Mouse (Mus musculus) heart, embryonic 14.5 days (tissue): ENCODE measurements around the gene BC004004. TPM values are rescaled to one million over a fixed set of nuclear protein-coding genes. Genes with fewer than 3 reads are reported as not detected.
"Not testable (repeated sequence)": the region's sequence is repeated elsewhere in the genome, so short reads cannot be mapped to it uniquely, and the experiment has no call there.

Experiments used
- ATAC-seq: fragments of 200-750 bp; cut with Nextera tagmentation; 2 replicates; pipeline ENCODE4 v1.8.0; 2017; ENCODE audit warnings: low read depth, moderate TSS enrichment; ENCODE audit not compliant: insufficient number of reproducible peaks, insufficient read depth, low FRiP score
- H3K27ac ChIP-seq, 2 experiments: fragments of 200-500 bp in 1 of 2; fragments of 300-500 bp in 1 of 2; sonication (generic) in 1 of 2; replicated peaks in 1 of 2; 2 replicates each; pipeline ENCODE4 v1.5.1; 2012 to 2014; ENCODE audit warnings: low read depth in 2 of 2, low read length in 2 of 2, control low read depth in 1 of 2, mild to moderate bottlenecking in 1 of 2, mixed read lengths in 1 of 2; ENCODE audit not compliant: control insufficient read depth in 1 of 2, insufficient read depth in 1 of 2
- H3K27me3 ChIP-seq: fragments of 300-500 bp; sonication (generic); 2 replicates; pipeline ENCODE4 v1.6.1; 2014; ENCODE audit warnings: mild to moderate bottlenecking, low read length, control low read depth; ENCODE audit not compliant: control insufficient read depth, insufficient read depth
- H3K36me3 ChIP-seq: fragments of 300-500 bp; sonication (generic); 2 replicates; pipeline ENCODE4 v1.6.1; 2014; ENCODE audit warnings: mild to moderate bottlenecking, control low read depth, low read length, mixed read lengths; ENCODE audit not compliant: control insufficient read depth, insufficient read depth
- H3K4me1 ChIP-seq, 2 experiments: fragments of 200-500 bp in 1 of 2; fragments of 300-500 bp in 1 of 2; sonication (generic) in 1 of 2; 2 replicates each; pipeline ENCODE4 v1.6.1; 2012 to 2014; ENCODE audit warnings: low read length in 2 of 2, control low read depth in 1 of 2, mixed read lengths in 1 of 2; ENCODE audit not compliant: control insufficient read depth in 2 of 2, insufficient read depth in 2 of 2
- H3K4me2 ChIP-seq: fragments of 300-500 bp; sonication (generic); 2 replicates; pipeline ENCODE4 v1.6.1; 2014; ENCODE audit warnings: mild to moderate bottlenecking, low read length
- H3K4me3 ChIP-seq, 2 experiments: fragments of 200-500 bp in 1 of 2; fragments of 300-500 bp in 1 of 2; sonication (generic) in 1 of 2; 2 replicates each; pipeline ENCODE4 v1.5.1; 2012 to 2014; ENCODE audit warnings: low read length in 2 of 2, mild to moderate bottlenecking in 2 of 2, control low read depth in 1 of 2, low read depth in 1 of 2, moderate library complexity in 1 of 2; ENCODE audit not compliant: control insufficient read depth in 1 of 2, insufficient read depth in 1 of 2
- H3K9ac ChIP-seq: fragments of 300-500 bp; sonication (generic); 2 replicates; pipeline ENCODE4 v1.6.1; 2014; ENCODE audit warnings: mild to moderate bottlenecking, low read length
- H3K9me3 ChIP-seq: fragments of 300-500 bp; sonication (generic); 2 replicates; pipeline ENCODE4 v1.6.1; 2016; ENCODE audit warnings: low read length, control low read depth; ENCODE audit not compliant: control insufficient read depth
- WGBS: fragments of 180-500 bp; shearing (Covaris S2); extraction: QIAGEN DNeasy Blood & Tissue Kit; methylation state at CpG from one replicate; pipeline ENCODE4 v1.1.7; 2014; 5-methylcytosine and 5-hydroxymethylcytosine counted together
- polyA plus RNA-seq: library from polyadenylated mRNA; unstranded; fragments of >200 nt; fragmentation: Nextera tagmentation; extraction: Ambion mirVana; gene quantifications from 2 replicates; pipeline ENCODE4 v1.2.1, GENCODE M21; 2014

The BC004004 gene
- polyA plus RNA-seq, 1 experiment from 2014 or later: 106 TPM

- no peak for ATAC-seq
- WGBS: 48% methylated on average over 9 of the region's 9 CpGs
- no peak overlapping the region for H3K9ac ChIP-seq
- H3K36me3 ChIP-seq: no peaks in the 10 kb centered on the region
- no peak overlapping the region for H3K4me2 ChIP-seq
- peaks cover 0 to 4% of the 10 kb centered on the region in 2 experiments; a peak in 1 of 4 replicates for H3K4me1 ChIP-seq
- H3K27ac ChIP-seq: peak overlapping the region; percentile 68 to 69
- no peak overlapping the region for H3K4me3 ChIP-seq
- 0 out of 2 replicates have a peak, but pooled peaks cover 2% of the 10 kb centered on the region for H3K27me3 ChIP-seq
- peaks cover 4% of the 10 kb centered on the region; the same call in 1 of the 2 replicates for H3K9me3 ChIP-seq
These were observed 47.3 kb downstream of the BC004004 start for GRCm38 (mm10) chr17:29315672-29316465.

- WGBS: 50% methylated on average over 3 of the region's 3 CpGs
- ATAC-seq: no peak
- Histone ChIP-seq H3K9ac (no peak overlapping the region), H3K4me3 (no peak overlapping the region), H3K4me1 (peaks cover 2 to 4% of the 10 kb centered on the region in 2 experiments; a peak in 2 of 4 replicates), H3K4me2 (no peak overlapping the region), H3K36me3 (no peaks in the 10 kb centered on the region), H3K27me3 (peaks cover 12% of the 10 kb centered on the region), H3K27ac (peak overlapping the region; percentile 68 to 69; a peak in 3 of 4 replicates), H3K9me3 (peaks cover 4% of the 10 kb centered on the region; the same call in 1 of the 2 replicates)
These were observed 48.3 kb downstream of the BC004004 start for GRCm38 (mm10) chr17:29316891-29317290.

GRCm38 (mm10) chr17:29317380-29317779 is 48.8 kb downstream of the BC004004 start, which contains the start of gene Pi16:
Pi16 (plus strand) TSS chr17:29317680.
- not testable (repeated sequence) for H3K9me3 ChIP-seq, H3K9ac ChIP-seq, H3K4me3 ChIP-seq, H3K36me3 ChIP-seq, ATAC-seq, H3K4me2 ChIP-seq, H3K4me1 ChIP-seq
- 90% methylated on average over 3 of the region's 3 CpGs for WGBS
- Histone ChIP-seq H3K27ac (peak within 1 kb of the TSS; percentile 68 to 69), H3K27me3 (peaks cover 17% of the 10 kb centered on the region)

GRCm38 (mm10) chr17:29318731-29319250 is 50.2 kb downstream of the BC004004 start:
- Histone ChIP-seq H3K27me3 (peaks cover 23% of the 10 kb centered on the region), H3K4me1 (peaks cover 11 to 12% of the 10 kb centered on the region in 2 experiments), H3K9ac (no peak overlapping the region; the same call in 1 of the 2 replicates), H3K4me3 (no peak overlapping the region), H3K36me3 (no peaks in the 10 kb centered on the region), H3K27ac (no peak overlapping the region), H3K4me2 (no peak overlapping the region), H3K9me3 (no peaks in the 10 kb centered on the region)
- ATAC-seq: no peak
- 52% methylated on average over 6 of the region's 6 CpGs for WGBS

GRCm38 (mm10) chr17:29319476-29319875 is 50.9 kb downstream of the BC004004 start:
- WGBS: 75% methylated on average over 7 of the region's 7 CpGs
- H3K9ac ChIP-seq: no peak overlapping the region
- H3K4me3 ChIP-seq: no peak overlapping the region
- no peak for ATAC-seq
- no peaks in the 10 kb centered on the region for H3K9me3 ChIP-seq
- H3K27me3 ChIP-seq: peaks cover 23% of the 10 kb centered on the region
- no peak overlapping the region for H3K27ac ChIP-seq
- H3K4me2 ChIP-seq: no peak overlapping the region
- peaks cover 11 to 12% of the 10 kb centered on the region in 2 experiments for H3K4me1 ChIP-seq
- no peaks in the 10 kb centered on the region for H3K36me3 ChIP-seq

- Histone ChIP-seq H3K4me2 (no peak overlapping the region), H3K27me3 (peaks cover 23% of the 10 kb centered on the region), H3K4me1 (peaks cover 11 to 12% of the 10 kb centered on the region in 2 experiments), H3K27ac (no peak overlapping the region), H3K4me3 (no peak overlapping the region), H3K36me3 (no peaks in the 10 kb centered on the region), H3K9ac (no peak overlapping the region), H3K9me3 (no peaks in the 10 kb centered on the region)
- ATAC-seq: no peak
- WGBS: 54% methylated on average over 8 of the region's 8 CpGs
These were observed 51.5 kb downstream of the BC004004 start for GRCm38 (mm10) chr17:29319881-29320639.

GRCm38 (mm10) chr17:29321765-29322602 is 53.4 kb downstream of the BC004004 start:
- WGBS: 26% methylated on average over 41 of the region's 41 CpGs
- no peak overlapping the region for H3K27ac ChIP-seq
- no peaks in the 10 kb centered on the region for H3K9me3 ChIP-seq
- no peak for ATAC-seq
- H3K36me3 ChIP-seq: no peaks in the 10 kb centered on the region
- peaks cover 38% of the 10 kb centered on the region for H3K27me3 ChIP-seq
- H3K9ac ChIP-seq: no peak overlapping the region
- H3K4me1 ChIP-seq: peaks cover 17 to 20% of the 10 kb centered on the region in 2 experiments
- no peak overlapping the region; a peak in 1 of 4 replicates for H3K4me3 ChIP-seq
- peak overlapping the region; percentile 49 for H3K4me2 ChIP-seq
